Comparison of ENCODE assay signal across 21 mouse cellular contexts in the genomic region with DNA sequence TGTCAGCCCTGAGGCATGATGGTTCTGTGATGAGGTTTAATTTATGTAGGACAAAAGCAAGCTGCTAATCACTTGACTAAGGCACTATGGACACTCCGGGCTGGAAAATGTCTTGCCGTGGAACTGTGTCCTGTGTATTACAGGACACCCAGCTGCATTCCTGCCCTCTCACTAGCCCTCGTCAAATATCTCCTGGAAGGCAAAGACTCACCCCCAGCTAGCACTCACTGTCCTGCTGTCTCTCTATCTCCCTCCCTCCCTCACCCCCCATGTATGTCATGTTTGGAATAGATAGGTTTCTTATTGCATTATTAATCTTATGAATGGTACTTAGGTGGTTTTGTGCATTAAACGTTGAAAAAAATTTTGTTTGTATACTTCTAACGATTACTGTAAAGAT.
A peak's percentile ranks its signal among the peaks of the same experiment; 100 is the strongest.
DNase-seq lines count a peak whose midpoint lies in the region; ATAC-seq lines count a peak whose summit lies in the region.
"Had no signal": no experiment of that assay in that cellular context is flagged by ENCODE, and none has a peak within 500 bp of the region (broad histone marks: within the 10 kb centered on the region; RNA-seq: fewer than 3 reads in every experiment).

No protein-coding gene starts in this region.

- H3K4me3 ChIP-seq in forebrain, embryonic 12.5 days (replicated peaks) = no peak overlapping the region
- no peak overlapping the region for H3K4me3 ChIP-seq in hindbrain, embryonic 11.5 days (ENCODE audit: low read depth, low read length)
- H3K4me3 ChIP-seq in midbrain, embryonic 12.5 days = no peak overlapping the region
- H3K4me3 ChIP-seq: embryonic facial prominence, embryonic 15.5 days; limb, embryonic 15.5 days; lung, embryonic 15.5 days; megakaryocyte, embryonic 14.5 days had no signal

- no peaks in the 10 kb centered on the region for H3K27me3 ChIP-seq in forebrain, embryonic 12.5 days
- H3K27me3 ChIP-seq in hindbrain, embryonic 11.5 days (ENCODE audit: control insufficient read depth, insufficient read depth, low read length) = no peaks in the 10 kb centered on the region
- H3K27me3 ChIP-seq in midbrain, embryonic 12.5 days = no peaks in the 10 kb centered on the region
- H3K27me3 ChIP-seq: embryonic facial prominence, embryonic 15.5 days; limb, embryonic 15.5 days; lung, embryonic 15.5 days; megakaryocyte, embryonic 14.5 days had no signal

- 34% methylated on average over 5 of the region's 5 CpGs for WGBS in forebrain, embryonic 12.5 days
- WGBS in hindbrain, embryonic 11.5 days = 64% methylated on average over 5 of the region's 5 CpGs
- WGBS in midbrain, embryonic 12.5 days = 52% methylated on average over 5 of the region's 5 CpGs

- H3K27ac ChIP-seq in forebrain, embryonic 12.5 days = 0 out of 2 replicates have a peak overlapping the region, but pooled peaks have one; percentile 46
- no peak overlapping the region for H3K27ac ChIP-seq in hindbrain, embryonic 11.5 days (ENCODE audit: low read depth, low read length)
- H3K27ac ChIP-seq in midbrain, embryonic 12.5 days (replicated peaks) = 0 out of 2 replicates have a peak overlapping the region, but pooled peaks have one; percentile 17
- H3K27ac ChIP-seq: embryonic facial prominence, embryonic 15.5 days; limb, embryonic 15.5 days; liver, embryonic 14.5 days; lung, embryonic 15.5 days had no signal

- H3K9ac ChIP-seq in forebrain, embryonic 12.5 days = no peak overlapping the region
- no peak overlapping the region for H3K9ac ChIP-seq in hindbrain, embryonic 11.5 days (ENCODE audit: low read depth, low read length)
- no peak overlapping the region for H3K9ac ChIP-seq in midbrain, embryonic 12.5 days (replicated peaks)
- H3K9ac ChIP-seq: embryonic facial prominence, embryonic 15.5 days; limb, embryonic 15.5 days; liver, embryonic 14.5 days; lung, embryonic 15.5 days had no signal

- peaks cover 22% of the 10 kb centered on the region for H3K4me1 ChIP-seq in forebrain, embryonic 12.5 days
- no peaks in the 10 kb centered on the region for H3K4me1 ChIP-seq in hindbrain, embryonic 11.5 days (replicated peaks; ENCODE audit: control insufficient read depth, insufficient read depth, low read length)
- H3K4me1 ChIP-seq in midbrain, embryonic 12.5 days = peaks cover 20% of the 10 kb centered on the region
- H3K4me1 ChIP-seq: embryonic facial prominence, embryonic 15.5 days; limb, embryonic 15.5 days; lung, embryonic 15.5 days; megakaryocyte, embryonic 14.5 days had no signal

- ATAC-seq in cerebellum, adult (ENCODE audit: insufficient number of reproducible peaks, low FRiP score, low TSS enrichment) = 0 out of 2 replicates have a peak, but pooled peaks have one; percentile 54
- ATAC-seq in forebrain, embryonic 12.5 days (ENCODE audit: low FRiP score) = peak; percentile 54
- peak; percentile 34; the same call in 1 of the 2 replicates for ATAC-seq in hindbrain, embryonic 11.5 days (ENCODE audit: low FRiP score)
- ATAC-seq in midbrain, embryonic 12.5 days (ENCODE audit: low FRiP score, low read depth) = peak; percentile 24; the same call in 1 of the 2 replicates
- ATAC-seq: activated CD4-positive, CD25-positive, alpha-beta regulatory T cell, adult 4 months had no signal

- H3K36me3 ChIP-seq in forebrain, embryonic 12.5 days (replicated peaks) = no peaks in the 10 kb centered on the region
- H3K36me3 ChIP-seq in hindbrain, embryonic 11.5 days (ENCODE audit: control insufficient read depth, insufficient read depth, low read length) = no peaks in the 10 kb centered on the region
- H3K36me3 ChIP-seq in midbrain, embryonic 12.5 days = no peaks in the 10 kb centered on the region
- H3K36me3 ChIP-seq: embryonic facial prominence, embryonic 15.5 days; limb, embryonic 15.5 days; lung, embryonic 15.5 days had no signal

- no peak for DNase-seq in cerebellum, adult 8-10 months
- DNase-seq in hindbrain, embryonic 11.5 days (ENCODE audit: low spot score) = no peak
- DNase-seq in frontal cortex, postnatal 25 days (ENCODE audit: low spot score in 2 of 2) = no peak
- DNase-seq in kidney, postnatal 36 days = no peak
- no peak for DNase-seq in cerebellum, postnatal 4 days (ENCODE audit: low spot score in 2 of 2)
- DNase-seq: adrenal gland, adult 8-10 months; cerebellum, adult 9-10 months; gastrocnemius, postnatal 36 days; kidney, adult 18-20 months; left cerebral cortex, postnatal 4 days; lung, postnatal 36 days; thymus, adult 2 months had no signal

- no peak overlapping the region for H3K4me2 ChIP-seq in forebrain, embryonic 12.5 days
- H3K4me2 ChIP-seq in hindbrain, embryonic 11.5 days (replicated peaks; ENCODE audit: low read depth, low read length) = no peak overlapping the region
- H3K4me2 ChIP-seq in midbrain, embryonic 12.5 days (replicated peaks) = no peak overlapping the region
- H3K4me2 ChIP-seq: embryonic facial prominence, embryonic 15.5 days; limb, embryonic 15.5 days; lung, embryonic 15.5 days had no signal

- no peaks in the 10 kb centered on the region for H3K9me3 ChIP-seq in forebrain, embryonic 12.5 days
- H3K9me3 ChIP-seq in hindbrain, embryonic 11.5 days (ENCODE audit: control insufficient read depth, low read length) = no peaks in the 10 kb centered on the region
- peaks cover 3% of the 10 kb centered on the region; the same call in 1 of the 2 replicates for H3K9me3 ChIP-seq in midbrain, embryonic 12.5 days
- H3K9me3 ChIP-seq: embryonic facial prominence, embryonic 15.5 days; limb, embryonic 15.5 days; lung, embryonic 15.5 days had no signal
